Mouse (Mus musculus) gastrocnemius, postnatal 36 days (tissue): ENCODE measurements around the gene Olfr287. TPM values are rescaled to one million over a fixed set of nuclear protein-coding genes. Genes with fewer than 3 reads are reported as not detected.

Experiments
- DNase-seq, 2 experiments: peaks; one replicate each; pipeline ENCODE4 v3.0.0; 2022
- intact Hi-C: fragments of 180-260 bp; cut with DNase I; formaldehyde crosslinking; loops from one replicate; pipeline ENCODE4 v1.15.1; 2025
- total RNA-seq, 2 experiments: library from RNA; stranded (reverse); gene quantifications; 2 replicates each; pipeline ENCODE4 v1.2.3; 2021

The Olfr287 gene
- total RNA-seq, 2 experiments from 2014 or later = not detected

DNA sequence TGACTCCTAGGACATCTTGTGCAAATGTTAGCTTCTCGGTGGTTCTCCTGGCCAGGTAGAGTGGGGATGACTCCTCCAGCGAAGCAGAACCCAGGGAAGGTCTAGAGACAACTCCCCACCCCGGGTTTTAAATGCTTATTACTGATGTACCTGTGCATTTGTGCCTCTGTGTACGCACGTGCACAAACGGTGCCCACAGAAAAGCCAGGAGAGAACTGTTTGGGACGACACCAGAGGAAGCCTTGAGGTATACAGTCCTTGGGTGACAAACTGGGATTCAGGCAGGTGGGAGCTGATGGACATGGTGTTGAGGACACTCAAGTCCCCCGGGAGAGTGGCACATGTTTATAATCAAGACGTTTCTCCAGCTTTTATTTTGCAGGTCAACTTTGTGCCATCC lies 49.9 kb downstream of the Olfr287 start:
- no peak for DNase-seq
- intact Hi-C loops = loop anchor here (5.0 to 10.0 kb wide), 3 partner anchors 79 to 214 kb away; partner anchors contain the start of genes Pfkm and Senp1

GRCm38 (mm10) chr15:98170365-98170764 lies 50.5 kb downstream of the Olfr287 start:
- intact Hi-C loops = loop anchor here (5.0 to 10.0 kb wide), 3 partner anchors 78 to 213 kb away; partner anchors contain the start of genes Pfkm and Senp1

DNA sequence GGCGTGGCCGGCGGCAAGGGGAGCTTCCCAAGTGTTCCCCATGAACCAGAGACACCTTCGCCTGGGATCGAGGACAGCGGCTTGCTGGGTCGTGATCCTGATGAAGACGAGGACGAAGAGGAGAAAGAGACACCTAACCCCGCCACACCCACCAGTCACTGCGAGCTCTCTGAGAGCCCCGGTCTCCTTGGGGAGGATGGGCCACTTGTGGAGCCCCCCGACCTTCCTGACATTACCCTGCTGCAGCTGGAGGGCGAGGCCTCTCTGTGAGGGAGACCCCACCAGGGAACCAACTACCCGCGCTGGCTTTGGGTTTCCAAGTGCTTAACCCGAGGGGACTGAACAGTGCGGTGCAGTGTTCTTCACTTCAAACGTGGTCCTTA lies 52.2 kb downstream of the Olfr287 start:
- intact Hi-C loops = no loop called here
- DNase-seq = no peak

More at GRCm38 (mm10) chr15:98170365-98170764, 50.5 kb downstream of the Olfr287 start:
- no peak for DNase-seq

GRCm38 (mm10) chr15:98167645-98168621 lies 52.9 kb downstream of the Olfr287 start:
- intact Hi-C loops = no loop called here

DNA sequence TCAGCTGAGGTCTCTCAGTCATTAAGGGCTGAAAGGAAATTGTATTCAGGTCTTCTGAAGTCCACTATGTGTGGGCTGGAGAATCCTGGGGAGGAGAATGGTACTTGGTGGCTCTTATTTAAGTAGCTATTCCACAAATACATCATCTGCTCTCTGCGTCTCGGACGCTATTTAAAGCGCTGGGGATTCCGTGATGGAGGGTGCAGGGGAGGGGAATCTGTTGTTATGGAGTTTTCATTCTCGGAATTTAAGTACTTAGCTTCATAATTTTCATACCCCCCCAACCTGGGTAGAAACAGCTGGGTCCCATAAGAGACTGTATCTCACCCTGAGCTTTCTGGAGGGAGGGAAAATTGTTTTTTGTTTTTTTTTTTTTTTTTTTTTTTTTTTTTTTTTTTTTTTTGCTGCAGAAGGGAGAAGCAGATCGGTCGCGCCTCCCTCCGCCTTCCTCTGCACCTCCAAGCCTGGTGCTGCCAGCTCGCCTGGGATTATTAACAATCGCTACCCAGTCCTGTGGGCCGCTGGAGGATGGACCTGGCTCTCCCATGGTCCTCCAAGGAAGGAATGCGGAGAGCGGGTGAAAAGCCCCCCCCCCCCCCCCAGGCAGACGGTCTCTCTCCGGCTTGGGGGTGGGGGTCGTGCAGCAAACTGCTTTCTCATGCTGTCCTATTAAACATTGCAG lies 53.8 kb downstream of the Olfr287 start, which contains the start of gene Ccdc184:
Gene Ccdc184, plus strand, starts transcription at position 196 of the 682 bp plus-strand sequence.
- no peak for DNase-seq
- intact Hi-C loops = no loop called here

More at GRCm38 (mm10) chr15:98167645-98168621, 52.9 kb downstream of the Olfr287 start:
- no peak for DNase-seq

- no peak for DNase-seq
- intact Hi-C loops = no loop called here
These were observed 55.3 kb downstream of the Olfr287 start, which contains the start of gene Asb8 for GRCm38 (mm10) chr15:98165525-98165924. Gene Asb8 (minus strand): TSS chr15:98165625.

GRCm38 (mm10) chr15:98162561-98162960 lies 58.3 kb downstream of the Olfr287 start:
- DNase-seq = no peak
- intact Hi-C loops = no loop called here

- intact Hi-C loops = no loop called here
- DNase-seq = no peak
These were observed 59.6 kb downstream of the Olfr287 start for GRCm38 (mm10) chr15:98161026-98161805.

DNA sequence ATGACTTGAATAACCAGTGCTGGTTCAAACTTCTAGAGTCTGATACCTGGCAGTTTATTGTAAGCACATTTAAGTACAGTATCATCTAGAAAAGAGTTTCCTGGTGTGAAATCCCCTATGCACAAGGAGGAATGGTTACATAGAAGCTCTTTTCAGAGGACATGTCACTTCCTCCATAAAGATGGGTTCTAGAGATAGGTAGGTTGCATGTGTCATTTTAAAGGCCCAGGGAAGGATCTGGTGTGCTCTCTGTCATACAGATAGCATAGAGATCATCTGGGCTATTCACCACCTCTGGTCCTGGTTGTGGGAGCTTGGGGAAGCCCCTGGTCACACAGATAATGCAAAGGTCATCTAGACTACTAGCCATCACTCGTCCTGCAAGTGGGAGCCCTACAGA lies 63.6 kb downstream of the Olfr287 start:
- no peak for DNase-seq
- intact Hi-C loops = no loop called here

Other genes with a start within 250 kb of the Olfr287 start
- gene Col2a1, start 216.4 kb downstream of the Olfr287 start, total RNA-seq = 1 to 10 TPM; 1.9 to 3.5 TPM
- 1,000 to 10,000 TPM; 2,575 to 2,874 TPM for gene Pfkm, start 128.5 kb downstream of the Olfr287 start, total RNA-seq
- 1 to 10 TPM; 6.0 to 8.1 TPM for gene Senp1, start 127.3 kb downstream of the Olfr287 start, total RNA-seq
- gene Asb8, start 55.4 kb downstream of the Olfr287 start, total RNA-seq = 100 to 1,000 TPM; 107 to 122 TPM
- not detected for gene Ccdc184, start 53.9 kb downstream of the Olfr287 start, total RNA-seq
- gene Olfr288, start 25.5 kb downstream of the Olfr287 start, total RNA-seq = not detected
- not detected for gene Gm44579, start 79 bp downstream of the Olfr287 start, total RNA-seq
- not detected for gene Olfr286, start 13.4 kb upstream of the Olfr287 start, total RNA-seq
- gene H1fnt, start 36.2 kb upstream of the Olfr287 start, total RNA-seq = not detected
- gene Zfp641, start 75.1 kb upstream of the Olfr287 start, total RNA-seq = 10 to 100 TPM in 1 of 2 experiments, 1 to 10 TPM in 1; 9.7 to 10.3 TPM
- not detected for gene Olfr285, start 96.3 kb upstream of the Olfr287 start, total RNA-seq
- not detected for gene Olfr284, start 119.9 kb upstream of the Olfr287 start, total RNA-seq
- gene Olfr283, start 159.9 kb upstream of the Olfr287 start, total RNA-seq = not detected
- not detected for gene Olfr282, start 210.2 kb upstream of the Olfr287 start, total RNA-seq
- gene Olfr281, start 231.5 kb upstream of the Olfr287 start, total RNA-seq = not detected
- not detected for gene OR5BS1P, start 248.8 kb upstream of the Olfr287 start, total RNA-seq